11 mouse cellular contexts compared by ENCODE assay signal in the genomic region with DNA sequence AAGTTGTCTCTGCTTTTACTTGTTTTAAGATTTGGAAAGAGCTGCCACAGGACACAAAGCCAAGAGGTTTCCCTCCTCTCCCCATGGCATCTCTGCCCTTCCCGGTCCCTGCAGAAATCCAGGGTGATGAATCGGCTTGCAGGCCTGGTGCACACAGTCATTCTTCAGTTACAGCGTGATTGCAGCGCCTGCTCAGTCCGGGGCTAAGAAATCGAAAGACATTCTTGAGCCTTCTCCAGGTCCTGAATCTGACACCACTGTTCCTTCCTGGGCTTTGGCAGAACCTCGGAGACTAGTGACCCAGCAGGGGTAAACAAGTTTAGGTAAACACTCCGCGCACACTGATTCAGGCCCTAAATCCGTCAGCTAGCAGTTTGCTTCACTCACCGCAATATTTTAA.
DNase-seq lines count a peak whose midpoint lies in the region; ATAC-seq lines count a peak whose summit lies in the region.
"Had no signal": no experiment of that assay in that cellular context is flagged by ENCODE, and none has a peak within 500 bp of the region (broad histone marks: within the 10 kb centered on the region; RNA-seq: fewer than 3 reads in every experiment).

No protein-coding gene starts in this region.

- H3K9me3 ChIP-seq in kidney, embryonic 14.5 days (ENCODE audit: control insufficient read depth, low read length) = peaks cover 6% of the 10 kb centered on the region; the same call in 1 of the 2 replicates
- H3K9me3 ChIP-seq in hindbrain, embryonic 13.5 days = no peaks in the 10 kb centered on the region
- H3K9me3 ChIP-seq in hindbrain, embryonic 14.5 days (ENCODE audit: control insufficient read depth, low read length) = no peaks in the 10 kb centered on the region

- ATAC-seq in kidney, embryonic 14.5 days (ENCODE audit: low FRiP score, low TSS enrichment) = peak; percentile 11; the same call in 1 of the 2 replicates
- no peak for ATAC-seq in hindbrain, embryonic 13.5 days (ENCODE audit: low FRiP score)
- no peak for ATAC-seq in hindbrain, embryonic 14.5 days (ENCODE audit: low FRiP score)
- ATAC-seq in activated CD4-positive, CD25-positive, alpha-beta regulatory T cell, adult 4 months = no peak

- H3K9ac ChIP-seq in kidney, embryonic 14.5 days (ENCODE audit: low read depth, low read length) = no peak overlapping the region; the same call in 1 of the 2 replicates
- no peak overlapping the region for H3K9ac ChIP-seq in hindbrain, embryonic 13.5 days
- H3K9ac ChIP-seq in hindbrain, embryonic 14.5 days = no peak overlapping the region

- H3K27me3 ChIP-seq in kidney, embryonic 14.5 days (ENCODE audit: control insufficient read depth, insufficient read depth, low read length) = peaks cover 20% of the 10 kb centered on the region
- peaks cover 30% of the 10 kb centered on the region; the same call in 1 of the 2 replicates for H3K27me3 ChIP-seq in hindbrain, embryonic 13.5 days
- peaks cover 5% of the 10 kb centered on the region; the same call in 1 of the 2 replicates for H3K27me3 ChIP-seq in hindbrain, embryonic 14.5 days (ENCODE audit: control insufficient read depth, insufficient read depth, low read length)

- H3K27ac ChIP-seq in kidney, embryonic 14.5 days (ENCODE audit: low read depth, low read length) = no peak overlapping the region
- no peak overlapping the region for H3K27ac ChIP-seq in hindbrain, embryonic 13.5 days
- no peak overlapping the region for H3K27ac ChIP-seq in hindbrain, embryonic 14.5 days

- intact Hi-C loops in gastrocnemius, postnatal 14 days (cut with DNase I; ENCODE audit: low total_unique reads) = loop anchor here (5.0 kb wide), 1 partner anchor 195 kb away; no protein-coding TSS in a partner anchor

- no peak overlapping the region for H3K4me2 ChIP-seq in kidney, embryonic 14.5 days (replicated peaks; ENCODE audit: low read depth, low read length)
- no peak overlapping the region for H3K4me2 ChIP-seq in hindbrain, embryonic 13.5 days
- no peak overlapping the region for H3K4me2 ChIP-seq in hindbrain, embryonic 14.5 days (replicated peaks)

- WGBS in kidney, embryonic 14.5 days = 10% methylated on average over 11 of the region's 11 CpGs
- WGBS in hindbrain, embryonic 13.5 days = 49% methylated on average over 11 of the region's 11 CpGs
- 40% methylated on average over 11 of the region's 11 CpGs for WGBS in hindbrain, embryonic 14.5 days

- DNase-seq in gastrocnemius, adult 18-20 months (ENCODE audit: low spot score) = peak; percentile 26
- no peak for DNase-seq in gastrocnemius, postnatal 14 days
- DNase-seq in adipocyte (ENCODE audit: low spot score) = peak; percentile 30
- DNase-seq in lung, postnatal 14 days = peak; percentile 29
- DNase-seq in hindbrain, embryonic 14.5 days (ENCODE audit: low spot score) = no peak
- DNase-seq: adrenal gland, adult 8-10 months; embryo, embryonic 11 days; heart, postnatal 14 days had no signal

- H3K4me1 ChIP-seq in kidney, embryonic 14.5 days (ENCODE audit: control insufficient read depth, insufficient read depth, low read length) = peaks cover 23% of the 10 kb centered on the region
- no peaks in the 10 kb centered on the region for H3K4me1 ChIP-seq in hindbrain, embryonic 13.5 days (replicated peaks)
- no peaks in the 10 kb centered on the region for H3K4me1 ChIP-seq in hindbrain, embryonic 14.5 days (replicated peaks; ENCODE audit: control insufficient read depth, insufficient read depth, low read length)

- H3K36me3 ChIP-seq in kidney, embryonic 14.5 days (ENCODE audit: control insufficient read depth, insufficient read depth, low read length) = no peaks in the 10 kb centered on the region
- H3K36me3 ChIP-seq in hindbrain, embryonic 13.5 days = no peaks in the 10 kb centered on the region
- no peaks in the 10 kb centered on the region for H3K36me3 ChIP-seq in hindbrain, embryonic 14.5 days (replicated peaks; ENCODE audit: control insufficient read depth, insufficient read depth)

- H3K4me3 ChIP-seq in kidney, embryonic 14.5 days (ENCODE audit: low read length) = no peak overlapping the region
- no peak overlapping the region for H3K4me3 ChIP-seq in hindbrain, embryonic 13.5 days
- no peak overlapping the region for H3K4me3 ChIP-seq in hindbrain, embryonic 14.5 days (replicated peaks; ENCODE audit: low read length)

Comparison
In these comparisons a context has a peak if more than half of its experiments do, and no peak if none do; other contexts are left out.
1. DNase-seq: peak in gastrocnemius, adult 18-20 months (single experiment), adipocyte (single experiment) and lung, postnatal 14 days (single experiment); none in gastrocnemius, postnatal 14 days (single experiment) and hindbrain, embryonic 14.5 days (single experiment).